Mouse (Mus musculus) T-cell, adult 66 days (primary cell): ENCODE data around the gene Setd1a. TPM values are rescaled to one million over a fixed set of nuclear protein-coding genes. Genes with fewer than 3 reads are reported as not detected.

Experiments used
- total RNA-seq, 2 experiments: library from RNA; stranded (reverse); gene quantifications; 3 replicates in 1 of 2; 4 replicates in 1 of 2; pipeline ENCODE4 v1.2.4; 2023

Setd1a gene
- total RNA-seq = 10 to 100 TPM; 79.5 to 80.7 TPM

GRCm38 (mm10) chr7:127776426-127776825, at the start of gene Setd1a:
Gene Setd1a, plus strand, starts transcription at chr7:127776670.

GRCm38 (mm10) chr7:127732066-127732465, 44.4 kb upstream of the Setd1a start, which contains the start of gene Ctf2:
Gene Ctf2, minus strand, starts transcription at chr7:127732166.

GRCm38 (mm10) chr7:127744366-127745045, 32.0 kb upstream of the Setd1a start, which contains the start of gene Fbxl19:
Gene Fbxl19, plus strand, starts transcription at chr7:127744543.

GRCm38 (mm10) chr7:127769651-127770038, 6.8 kb upstream of the Setd1a start, which contains the start of gene Orai3:
Gene Orai3, plus strand, starts transcription at chr7:127769815.

GRCm38 (mm10) chr7:127785308-127785707, 8.8 kb downstream of the Setd1a start, which contains the start of gene Gm49388:
Gene Gm49388, plus strand, starts transcription at chr7:127785608.

GRCm38 (mm10) chr7:127800435-127801009, 24.1 kb downstream of the Setd1a start, which contains the start of gene Hsd3b7:
Gene Hsd3b7, plus strand, starts transcription at chr7:127800604.

GRCm38 (mm10) chr7:127824176-127824871, 47.9 kb downstream of the Setd1a start, which contains the start of the genes Stx4a and Stx1b:
Gene Stx4a, plus strand, starts transcription at chr7:127824294.
Gene Stx1b, minus strand, starts transcription at chr7:127824549.

Other genes with a start within 250 kb of the Setd1a start
- 10 to 100 TPM in 1 of 2 experiments, not detected in 1; 15.2 TPM for gene Tmem265, start 215.3 kb upstream of the Setd1a start, total RNA-seq
- 100 to 1,000 TPM; 164 to 168 TPM for gene Phkg2, start 203.3 kb upstream of the Setd1a start, total RNA-seq
- not detected for gene Ccdc189, start 188.1 kb upstream of the Setd1a start, total RNA-seq
- gene Rnf40, start 187.9 kb upstream of the Setd1a start, total RNA-seq = 100 to 1,000 TPM; 139 to 146 TPM
- 1 to 10 TPM; 1.9 to 2.7 TPM for gene Zfp629, start 160.9 kb upstream of the Setd1a start, total RNA-seq
- 10 to 100 TPM; 32.3 to 36.4 TPM for gene Bcl7c, start 67.7 kb upstream of the Setd1a start, total RNA-seq
- not detected for gene Ctf1, start 63.9 kb upstream of the Setd1a start, total RNA-seq
- gene Ctf2, start 44.5 kb upstream of the Setd1a start, total RNA-seq = not detected
- gene Fbxl19, start 32.1 kb upstream of the Setd1a start, total RNA-seq = 10 to 100 TPM in 1 of 2 experiments, 1 to 10 TPM in 1; 6.8 to 11.5 TPM
- 10 to 100 TPM; 13.5 to 17.7 TPM for gene Orai3, start 6.9 kb upstream of the Setd1a start, total RNA-seq
- not detected for gene Gm49388, start 8.9 kb downstream of the Setd1a start, total RNA-seq
- gene Hsd3b7, start 23.9 kb downstream of the Setd1a start, total RNA-seq = 1 to 10 TPM; 4.7 to 7.1 TPM
- gene Stx4a, start 47.6 kb downstream of the Setd1a start, total RNA-seq = 100 to 1,000 TPM; 144 to 145 TPM
- not detected for gene Stx1b, start 47.9 kb downstream of the Setd1a start, total RNA-seq
- gene Zfp646, start 99.6 kb downstream of the Setd1a start, total RNA-seq = 100 to 1,000 TPM in 1 of 2 experiments, 10 to 100 TPM in 1; 99.7 to 102 TPM
- gene Zfp668, start 100.2 kb downstream of the Setd1a start, total RNA-seq = 10 to 100 TPM; 24.2 to 27.3 TPM
- under 1 TPM; 0.53 to 0.76 TPM for gene Prss53, start 114.3 kb downstream of the Setd1a start, total RNA-seq
- not detected for gene Gm21974, start 118.8 kb downstream of the Setd1a start, total RNA-seq
- gene Vkorc1, start 118.9 kb downstream of the Setd1a start, total RNA-seq = 10 to 100 TPM; 12.4 to 16.7 TPM
- gene Bckdk, start 127.4 kb downstream of the Setd1a start, total RNA-seq = 10 to 100 TPM; 24.6 to 33.4 TPM
- gene Kat8, start 135.8 kb downstream of the Setd1a start, total RNA-seq = 10 to 100 TPM; 41.0 to 43.8 TPM
- not detected for gene Prss8, start 153.4 kb downstream of the Setd1a start, total RNA-seq
- gene Prss36, start 170.1 kb downstream of the Setd1a start, total RNA-seq = 1 to 10 TPM in 1 of 2 experiments, under 1 TPM in 1; 0.74 to 1.5 TPM
- 100 to 1,000 TPM; 709 to 864 TPM for gene Fus, start 190.8 kb downstream of the Setd1a start, total RNA-seq
- gene Pycard, start 217.2 kb downstream of the Setd1a start, total RNA-seq = 10 to 100 TPM; 45.2 to 62.4 TPM
- 1 to 10 TPM; 1.3 to 6.0 TPM for gene Trim72, start 227.3 kb downstream of the Setd1a start, total RNA-seq